Mouse (Mus musculus): Measurements from ENCODE around the gene Oprm1. TPM values are rescaled to one million over a fixed set of nuclear protein-coding genes. Genes with fewer than 3 reads are reported as not detected.

Gene Oprm1
- polyA plus RNA-seq, 1 experiment, result not detected

GRCm38 (mm10) chr10:7068608-7069007 is 310.3 kb downstream of the Oprm1 start:
- Histone ChIP-seq H3K4me1 (ENCODE audit: control insufficient read depth, insufficient read depth, insufficient read length, low read length) (no peaks in the 10 kb centered on the region), H3K4me3 (ENCODE audit: insufficient read depth, low read depth, low read length) (no peak overlapping the region), H3K27ac (replicated peaks; ENCODE audit: low read depth, low read length) (no peak overlapping the region)

- H3K4me3 ChIP-seq (ENCODE audit: insufficient read depth, low read depth, low read length), result no peak overlapping the region
- no peak overlapping the region for H3K27ac ChIP-seq (replicated peaks; ENCODE audit: low read depth, low read length)
- H3K4me1 ChIP-seq (ENCODE audit: control insufficient read depth, insufficient read depth, insufficient read length, low read length), result no peaks in the 10 kb centered on the region
Measured at GRCm38 (mm10) chr10:7069090-7069489, 310.8 kb downstream of the Oprm1 start.

GRCm38 (mm10) chr10:7070100-7070835 is 312.0 kb downstream of the Oprm1 start:
- Histone ChIP-seq H3K27ac (replicated peaks; ENCODE audit: low read depth, low read length) (no peak overlapping the region), H3K4me3 (ENCODE audit: insufficient read depth, low read depth, low read length) (no peak overlapping the region)

GRCm38 (mm10) chr10:7070924-7071323 is 312.6 kb downstream of the Oprm1 start:
- no peaks in the 10 kb centered on the region for H3K4me1 ChIP-seq (ENCODE audit: control insufficient read depth, insufficient read depth, insufficient read length, low read length)
- H3K4me3 ChIP-seq (ENCODE audit: insufficient read depth, low read depth, low read length), result no peak overlapping the region
- no peak overlapping the region for H3K27ac ChIP-seq (replicated peaks; ENCODE audit: low read depth, low read length)

More at GRCm38 (mm10) chr10:7070100-7070835, 312.0 kb downstream of the Oprm1 start:
- H3K4me1 ChIP-seq (ENCODE audit: control insufficient read depth, insufficient read depth, insufficient read length, low read length), result no peaks in the 10 kb centered on the region

- no peaks in the 10 kb centered on the region for H3K4me1 ChIP-seq (ENCODE audit: control insufficient read depth, insufficient read depth, insufficient read length, low read length)
- H3K27ac ChIP-seq (replicated peaks; ENCODE audit: low read depth, low read length), result no peak overlapping the region
- no peak overlapping the region for H3K4me3 ChIP-seq (ENCODE audit: insufficient read depth, low read depth, low read length)
Measured at GRCm38 (mm10) chr10:7074231-7074630, 315.9 kb downstream of the Oprm1 start.

- no peak overlapping the region for H3K4me3 ChIP-seq (ENCODE audit: insufficient read depth, low read depth, low read length)
- H3K27ac ChIP-seq (replicated peaks; ENCODE audit: low read depth, low read length), result no peak overlapping the region
- H3K4me1 ChIP-seq (ENCODE audit: control insufficient read depth, insufficient read depth, insufficient read length, low read length), result no peaks in the 10 kb centered on the region
Measured at GRCm38 (mm10) chr10:7075661-7076060, 317.4 kb downstream of the Oprm1 start.

GRCm38 (mm10) chr10:7076201-7076600 is 317.9 kb downstream of the Oprm1 start:
- Histone ChIP-seq H3K27ac (replicated peaks; ENCODE audit: low read depth, low read length) (no peak overlapping the region), H3K4me1 (ENCODE audit: control insufficient read depth, insufficient read depth, insufficient read length, low read length) (no peaks in the 10 kb centered on the region), H3K4me3 (ENCODE audit: insufficient read depth, low read depth, low read length) (no peak overlapping the region)

- no peak overlapping the region for H3K27ac ChIP-seq (replicated peaks; ENCODE audit: low read depth, low read length)
- H3K4me3 ChIP-seq (ENCODE audit: insufficient read depth, low read depth, low read length), result no peak overlapping the region
- no peaks in the 10 kb centered on the region for H3K4me1 ChIP-seq (ENCODE audit: control insufficient read depth, insufficient read depth, insufficient read length, low read length)
Measured at GRCm38 (mm10) chr10:7076662-7077211, 318.4 kb downstream of the Oprm1 start.

GRCm38 (mm10) chr10:7077389-7077808 is 319.1 kb downstream of the Oprm1 start:
- Histone ChIP-seq H3K4me3 (ENCODE audit: insufficient read depth, low read depth, low read length) (no peak overlapping the region), H3K27ac (replicated peaks; ENCODE audit: low read depth, low read length) (no peak overlapping the region), H3K4me1 (ENCODE audit: control insufficient read depth, insufficient read depth, insufficient read length, low read length) (no peaks in the 10 kb centered on the region)

- H3K4me1 ChIP-seq (ENCODE audit: control insufficient read depth, insufficient read depth, insufficient read length, low read length), result no peaks in the 10 kb centered on the region
- no peak overlapping the region for H3K4me3 ChIP-seq (ENCODE audit: insufficient read depth, low read depth, low read length)
- H3K27ac ChIP-seq (replicated peaks; ENCODE audit: low read depth, low read length), result no peak overlapping the region
Measured at GRCm38 (mm10) chr10:7077971-7078370, 319.7 kb downstream of the Oprm1 start.

Other genes with a start within 250 kb of the Oprm1 start
- not detected in 2 replicates for gene Gm10945, start 3.3 kb downstream of the Oprm1 start, polyA plus RNA-seq (2012; ENCODE audit: insufficient read depth, insufficient read length, missing spikeins)

All from brown adipose tissue, adult 24 weeks (tissue).